Mouse (Mus musculus): ENCODE measurements around the gene Slc46a1. TPM values are rescaled to one million over a fixed set of nuclear protein-coding genes. Genes with fewer than 3 reads are reported as not detected.

Gene Slc46a1
- total RNA-seq, 2 experiments from 2014 or later = 1.6 to 1.8 TPM

GRCm38 (mm10) chr11:78454276-78454675 lies 11.2 kb upstream of the Slc46a1 start:
- no peak for DNase-seq
- intact Hi-C loops (cut with DNase I) = loop anchor here (5.0 kb wide), 1 partner anchor 97 kb away; no protein-coding TSS in a partner anchor

- intact Hi-C loops (cut with DNase I) = no loop called here
- peak; percentile 18 to 46 for DNase-seq
Observed at GRCm38 (mm10) chr11:78455308-78455707, 10.2 kb upstream of the Slc46a1 start.

- intact Hi-C loops (cut with DNase I) = no loop called here
- no peak for DNase-seq
Observed at GRCm38 (mm10) chr11:78458740-78459139, 6.8 kb upstream of the Slc46a1 start.

GRCm38 (mm10) chr11:78461894-78462293 lies 3.6 kb upstream of the Slc46a1 start:
- intact Hi-C loops (cut with DNase I) = no loop called here
- DNase-seq = no peak

GRCm38 (mm10) chr11:78462669-78463068 lies 2.8 kb upstream of the Slc46a1 start:
- intact Hi-C loops (cut with DNase I) = no loop called here
- DNase-seq = no peak

GRCm38 (mm10) chr11:78463286-78464036 lies 2.0 kb upstream of the Slc46a1 start:
- intact Hi-C loops (cut with DNase I) = no loop called here
- DNase-seq = no peak

GRCm38 (mm10) chr11:78465116-78465515 lies 381 bp upstream of the Slc46a1 start:
- no peak for DNase-seq
- intact Hi-C loops (cut with DNase I) = no loop called here

GRCm38 (mm10) chr11:78466242-78466912 lies 880 bp downstream of the Slc46a1 start:
- intact Hi-C loops (cut with DNase I) = no loop called here
- DNase-seq = no peak

GRCm38 (mm10) chr11:78467515-78467914 lies 2.0 kb downstream of the Slc46a1 start:
- intact Hi-C loops (cut with DNase I) = no loop called here
- no peak for DNase-seq

GRCm38 (mm10) chr11:78467932-78468331 lies 2.4 kb downstream of the Slc46a1 start:
- intact Hi-C loops (cut with DNase I) = no loop called here
- DNase-seq = no peak

GRCm38 (mm10) chr11:78471326-78472103 lies 6.0 kb downstream of the Slc46a1 start:
- intact Hi-C loops (cut with DNase I) = no loop called here
- DNase-seq = no peak

- DNase-seq = no peak
Observed at GRCm38 (mm10) chr11:78475289-78475688, 9.8 kb downstream of the Slc46a1 start.

GRCm38 (mm10) chr11:78483639-78484038 lies 18.1 kb downstream of the Slc46a1 start:
- intact Hi-C loops (cut with DNase I) = no loop called here
- no peak for DNase-seq

More at GRCm38 (mm10) chr11:78475289-78475688, 9.8 kb downstream of the Slc46a1 start:
- intact Hi-C loops (cut with DNase I) = no loop called here

- intact Hi-C loops (cut with DNase I) = loop anchor here (1.0 kb wide), 1 partner anchor 21 kb away; no protein-coding TSS in a partner anchor
Observed at GRCm38 (mm10) chr11:78488168-78488567, 22.7 kb downstream of the Slc46a1 start.

GRCm38 (mm10) chr11:78490781-78491241 lies 25.3 kb downstream of the Slc46a1 start:
- intact Hi-C loops (cut with DNase I) = no loop called here
- no peak for DNase-seq

More at GRCm38 (mm10) chr11:78488168-78488567, 22.7 kb downstream of the Slc46a1 start:
- peak; percentile 75 to 77 for DNase-seq

GRCm38 (mm10) chr11:78495904-78496303 lies 30.4 kb downstream of the Slc46a1 start:
- peak in 1 of 2 experiments; percentile 35 for DNase-seq
- intact Hi-C loops (cut with DNase I) = no loop called here

GRCm38 (mm10) chr11:78497071-78497541 lies 31.6 kb downstream of the Slc46a1 start:
- peak in 1 of 2 experiments; percentile 13 for DNase-seq
- intact Hi-C loops (cut with DNase I) = no loop called here

- intact Hi-C loops (cut with DNase I) = no loop called here
- peak; percentile 88 for DNase-seq
Observed at GRCm38 (mm10) chr11:78497544-78498522, 32.3 kb downstream of the Slc46a1 start, which contains the start of gene Sarm1. Sarm1 (minus strand) TSS chr11:78497754.

- intact Hi-C loops (cut with DNase I) = no loop called here
Observed at GRCm38 (mm10) chr11:78499004-78499403, 33.5 kb downstream of the Slc46a1 start, which contains the start of gene Vtn. Vtn (plus strand) TSS chr11:78499091.

More at GRCm38 (mm10) chr11:78499004-78499403, 33.5 kb downstream of the Slc46a1 start, which contains the start of gene Vtn:
- DNase-seq = peak in 1 of 2 experiments; percentile 52

Measured in heart, postnatal 36 days (tissue).